Mouse (Mus musculus) embryonic facial prominence, embryonic 12.5 days (tissue): ENCODE measurements at regions not wholly inside any gene's neighbourhood (a gene's known extent, or its start where the extent isn't known, plus 50 kb on each side); places are given as distances from the start of the nearest gene placed in this dataset.

ENCODE experiments used
- ATAC-seq: fragments of 200-750 bp; cut with Nextera tagmentation; 2 replicates; pipeline ENCODE4 v1.8.0; 2017; ENCODE audit not compliant: insufficient number of reproducible peaks, insufficient read depth, low FRiP score, low TSS enrichment
- H3K27ac ChIP-seq: fragments of 300-500 bp; sonication (generic); 2 replicates; pipeline ENCODE4 v1.5.1; 2016; ENCODE audit warnings: mild to moderate bottlenecking
- H3K27me3 ChIP-seq: fragments of 300-500 bp; sonication (generic); 2 replicates; pipeline ENCODE4 v1.6.1; 2016; ENCODE audit warnings: mild to moderate bottlenecking, moderate library complexity
- H3K36me3 ChIP-seq: fragments of 300-500 bp; sonication (generic); 2 replicates; pipeline ENCODE4 v1.6.1; 2016; ENCODE audit warnings: mild to moderate bottlenecking
- H3K4me1 ChIP-seq: fragments of 300-500 bp; sonication (generic); 2 replicates; pipeline ENCODE4 v1.6.1; 2016
- H3K4me2 ChIP-seq: fragments of 300-500 bp; sonication (generic); replicated peaks from 2 replicates; pipeline ENCODE4 v1.6.1; 2016; ENCODE audit warnings: mild to moderate bottlenecking, moderate library complexity
- H3K4me3 ChIP-seq: fragments of 300-500 bp; sonication (generic); 2 replicates; pipeline ENCODE4 v1.5.1; 2016; ENCODE audit warnings: mild to moderate bottlenecking
- H3K9ac ChIP-seq: fragments of 300-500 bp; sonication (generic); 2 replicates; pipeline ENCODE4 v1.6.1; 2016; ENCODE audit warnings: mild to moderate bottlenecking, moderate library complexity
- H3K9me3 ChIP-seq: fragments of 300-500 bp; sonication (generic); 2 replicates; pipeline ENCODE4 v1.6.1; 2016; ENCODE audit warnings: mild to moderate bottlenecking, moderate library complexity
- WGBS: fragments of 180-500 bp; shearing (Covaris S2); methylation state at CpG from one replicate; pipeline ENCODE4 v1.1.7; 2016; 5-methylcytosine and 5-hydroxymethylcytosine counted together

GRCm38 (mm10) chr16:55636667-55637450, 201.8 kb downstream of the Nfkbiz start:
- Histone ChIP-seq H3K36me3 (no peaks in the 10 kb centered on the region), H3K9me3 (no peaks in the 10 kb centered on the region)
- 66% methylated on average over 3 of the region's 3 CpGs for WGBS

GRCm38 (mm10) chr16:55636224-55636623, 202.5 kb downstream of the Nfkbiz start:
- Histone ChIP-seq H3K27ac (no peak overlapping the region), H3K36me3 (no peaks in the 10 kb centered on the region), H3K27me3 (no peaks in the 10 kb centered on the region), H3K4me3 (no peak overlapping the region), H3K4me2 (no peak overlapping the region), H3K4me1 (no peaks in the 10 kb centered on the region), H3K9ac (no peak overlapping the region), H3K9me3 (no peaks in the 10 kb centered on the region)
- no peak for ATAC-seq
- 90% methylated on average over 4 of the region's 4 CpGs for WGBS

More at GRCm38 (mm10) chr16:55636667-55637450, 201.8 kb downstream of the Nfkbiz start:
- no peaks in the 10 kb centered on the region for H3K27me3 ChIP-seq
- H3K9ac ChIP-seq, result no peak overlapping the region
- no peak for ATAC-seq
- no peak overlapping the region for H3K4me3 ChIP-seq
- H3K4me1 ChIP-seq, result no peaks in the 10 kb centered on the region
- no peak overlapping the region for H3K4me2 ChIP-seq
- H3K27ac ChIP-seq, result no peak overlapping the region

- H3K9me3 ChIP-seq, result no peaks in the 10 kb centered on the region
- H3K4me2 ChIP-seq, result no peak overlapping the region
- no peaks in the 10 kb centered on the region for H3K27me3 ChIP-seq
- no peak for ATAC-seq
- no peaks in the 10 kb centered on the region for H3K36me3 ChIP-seq
- no peak overlapping the region for H3K27ac ChIP-seq
- H3K4me3 ChIP-seq, result no peak overlapping the region
- H3K4me1 ChIP-seq, result no peaks in the 10 kb centered on the region
- H3K9ac ChIP-seq, result no peak overlapping the region
- WGBS, result 96% methylated on average over 1 of the region's 1 CpGs
These were observed 204.0 kb downstream of the Nfkbiz start for GRCm38 (mm10) chr16:55634691-55635090.

GRCm38 (mm10) chr16:55632220-55632619, 206.5 kb downstream of the Nfkbiz start:
- Histone ChIP-seq H3K4me1 (no peaks in the 10 kb centered on the region), H3K27ac (no peak overlapping the region), H3K36me3 (no peaks in the 10 kb centered on the region), H3K27me3 (no peaks in the 10 kb centered on the region), H3K9ac (no peak overlapping the region), H3K4me2 (no peak overlapping the region), H3K4me3 (no peak overlapping the region), H3K9me3 (no peaks in the 10 kb centered on the region)
- WGBS, result 77% methylated on average over 3 of the region's 3 CpGs
- no peak for ATAC-seq

GRCm38 (mm10) chr16:55631637-55632036, 207.1 kb downstream of the Nfkbiz start:
- ATAC-seq, result no peak
- Histone ChIP-seq H3K4me3 (no peak overlapping the region), H3K36me3 (no peaks in the 10 kb centered on the region), H3K9me3 (0 out of 2 replicates have a peak, but pooled peaks cover under 1% of the 10 kb centered on the region), H3K27me3 (no peaks in the 10 kb centered on the region), H3K27ac (no peak overlapping the region), H3K4me1 (no peaks in the 10 kb centered on the region), H3K9ac (no peak overlapping the region), H3K4me2 (no peak overlapping the region)
- 68% methylated on average over 2 of the region's 2 CpGs for WGBS

DNA sequence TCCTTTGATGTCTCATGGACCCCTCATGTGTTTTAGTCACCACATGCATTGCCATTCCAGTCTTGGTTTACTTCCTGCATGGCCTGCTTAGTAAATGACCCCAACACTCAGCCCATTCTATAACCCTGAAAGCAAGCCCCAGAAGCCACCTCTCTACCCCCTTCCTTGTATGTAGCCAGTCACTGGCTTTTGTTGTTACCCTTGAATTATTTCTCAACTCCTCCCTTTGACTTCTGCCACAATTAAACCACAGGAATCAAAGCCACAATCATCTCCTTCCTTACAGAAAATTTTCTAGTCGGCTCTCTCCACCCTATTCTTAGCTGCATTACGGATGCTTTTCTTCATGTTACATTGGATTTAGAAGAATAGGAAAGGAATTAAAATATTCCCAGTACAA, 207.7 kb downstream of the Nfkbiz start:
- H3K4me3 ChIP-seq, result no peak overlapping the region
- WGBS, result 88% methylated on average over 2 of the region's 2 CpGs
- no peak overlapping the region for H3K27ac ChIP-seq
- H3K4me2 ChIP-seq, result no peak overlapping the region
- no peaks in the 10 kb centered on the region for H3K36me3 ChIP-seq
- H3K4me1 ChIP-seq, result no peaks in the 10 kb centered on the region
- H3K27me3 ChIP-seq, result no peaks in the 10 kb centered on the region
- no peak overlapping the region for H3K9ac ChIP-seq
- H3K9me3 ChIP-seq, result 0 out of 2 replicates have a peak, but pooled peaks cover 6% of the 10 kb centered on the region
- no peak for ATAC-seq

- Histone ChIP-seq H3K9me3 (0 out of 2 replicates have a peak, but pooled peaks cover 6% of the 10 kb centered on the region), H3K27ac (no peak overlapping the region), H3K36me3 (no peaks in the 10 kb centered on the region), H3K4me1 (no peaks in the 10 kb centered on the region), H3K4me2 (no peak overlapping the region), H3K27me3 (no peaks in the 10 kb centered on the region), H3K9ac (no peak overlapping the region), H3K4me3 (no peak overlapping the region)
- no peak for ATAC-seq
- WGBS, result 80% methylated on average over 1 of the region's 1 CpGs
These were observed 211.2 kb downstream of the Nfkbiz start for GRCm38 (mm10) chr16:55627531-55627930.

DNA sequence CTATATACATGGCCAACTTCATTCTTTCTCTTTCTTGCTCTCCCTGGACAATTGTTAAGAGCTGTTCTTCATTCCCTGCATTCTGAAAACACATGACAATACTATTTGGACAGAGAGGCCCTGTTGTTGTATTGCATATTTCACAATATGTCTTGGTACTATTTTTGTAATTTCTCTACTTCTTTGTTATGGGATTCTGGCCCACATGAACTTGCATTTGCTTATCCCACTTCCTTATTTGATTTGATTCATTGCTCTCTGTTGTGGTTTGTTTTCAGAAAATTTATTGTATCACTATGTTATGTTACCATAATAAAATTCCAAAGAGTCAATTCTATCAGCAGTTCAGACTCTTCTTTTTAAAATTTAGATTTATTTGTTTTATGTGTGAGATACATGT, 215.3 kb downstream of the Nfkbiz start:
- Histone ChIP-seq H3K4me1 (no peaks in the 10 kb centered on the region), H3K9ac (no peak overlapping the region), H3K9me3 (0 out of 2 replicates have a peak, but pooled peaks cover 6% of the 10 kb centered on the region), H3K4me2 (no peak overlapping the region), H3K36me3 (no peaks in the 10 kb centered on the region), H3K4me3 (no peak overlapping the region), H3K27ac (no peak overlapping the region), H3K27me3 (no peaks in the 10 kb centered on the region)
- no peak for ATAC-seq

GRCm38 (mm10) chr16:55619731-55620130, 219.0 kb downstream of the Nfkbiz start:
- Histone ChIP-seq H3K9me3 (no peaks in the 10 kb centered on the region), H3K27ac (no peak overlapping the region), H3K27me3 (no peaks in the 10 kb centered on the region), H3K4me2 (no peak overlapping the region), H3K4me3 (no peak overlapping the region), H3K9ac (no peak overlapping the region), H3K36me3 (no peaks in the 10 kb centered on the region), H3K4me1 (no peaks in the 10 kb centered on the region)
- ATAC-seq, result no peak
- WGBS, result 82% methylated on average over 3 of the region's 3 CpGs

- no peaks in the 10 kb centered on the region for H3K36me3 ChIP-seq
- no peak for ATAC-seq
- WGBS, result 85% methylated on average over 3 of the region's 3 CpGs
These were observed 220.7 kb downstream of the Nfkbiz start for GRCm38 (mm10) chr16:55617958-55618357.

DNA sequence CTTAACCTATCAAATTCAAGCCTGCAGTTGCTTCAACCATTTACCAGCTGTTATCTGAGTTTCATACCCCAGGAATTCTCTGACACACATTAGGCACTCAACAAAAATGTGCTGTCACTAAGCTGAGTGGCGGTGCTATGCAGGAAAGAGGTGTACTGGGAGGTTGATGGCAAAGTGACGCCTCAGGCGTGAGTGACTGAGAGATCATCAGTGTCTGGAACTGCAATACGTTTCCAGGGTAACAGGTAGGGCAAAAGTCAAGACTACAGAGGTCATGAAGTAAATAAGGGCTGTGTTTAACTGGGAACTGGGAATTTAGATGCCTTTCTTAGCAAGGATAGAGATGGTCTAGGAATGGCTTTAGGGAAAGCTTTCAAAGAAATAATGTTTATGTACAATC, 221.2 kb downstream of the Nfkbiz start:
- Histone ChIP-seq H3K9ac (no peak overlapping the region), H3K36me3 (no peaks in the 10 kb centered on the region), H3K27me3 (no peaks in the 10 kb centered on the region), H3K9me3 (no peaks in the 10 kb centered on the region), H3K4me2 (no peak overlapping the region), H3K4me3 (no peak overlapping the region), H3K4me1 (no peaks in the 10 kb centered on the region), H3K27ac (no peak overlapping the region)
- 38% methylated on average over 4 of the region's 4 CpGs for WGBS
- no peak for ATAC-seq

More at GRCm38 (mm10) chr16:55617958-55618357, 220.7 kb downstream of the Nfkbiz start:
- Histone ChIP-seq H3K27ac (no peak overlapping the region), H3K9ac (no peak overlapping the region), H3K4me2 (no peak overlapping the region), H3K27me3 (no peaks in the 10 kb centered on the region), H3K4me3 (no peak overlapping the region), H3K4me1 (no peaks in the 10 kb centered on the region), H3K9me3 (no peaks in the 10 kb centered on the region)

DNA sequence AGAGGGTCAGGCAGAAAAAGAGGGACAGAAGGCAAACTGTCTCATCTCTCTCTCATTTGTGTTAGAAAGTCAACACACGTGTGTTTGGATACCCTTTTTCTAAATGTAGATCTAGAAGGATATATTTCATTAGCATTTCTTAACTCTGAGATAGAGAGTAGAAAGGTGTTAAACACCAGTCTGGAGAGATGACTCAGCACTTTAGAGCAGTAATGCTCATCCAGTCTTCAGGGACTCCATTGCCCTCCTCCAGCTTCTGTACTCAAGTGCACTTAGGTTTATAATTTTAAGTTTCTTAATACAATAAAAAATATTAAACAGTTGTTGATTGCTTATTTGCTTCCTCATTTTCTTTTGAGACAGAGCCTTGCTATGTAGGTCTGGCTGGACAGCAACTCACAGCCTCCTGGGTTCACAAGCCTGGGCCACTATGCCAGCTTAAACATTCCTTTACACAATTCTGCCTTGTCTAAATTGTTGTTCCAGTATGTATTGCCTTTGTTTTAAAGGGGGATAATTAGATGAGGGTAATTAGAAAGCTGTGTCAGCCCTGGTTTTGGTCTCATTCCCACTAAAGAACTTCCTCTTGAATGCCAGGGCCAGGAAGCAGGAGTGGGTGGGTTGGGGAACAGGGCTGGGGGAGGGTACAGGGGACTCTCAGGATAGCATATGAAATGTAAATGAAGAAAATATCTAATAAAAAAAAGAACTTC, 222.1 kb downstream of the Nfkbiz start:
- H3K4me2 ChIP-seq, result no peak overlapping the region
- no peaks in the 10 kb centered on the region for H3K4me1 ChIP-seq
- H3K27ac ChIP-seq, result no peak overlapping the region
- 75% methylated on average over 1 of the region's 1 CpGs for WGBS
- H3K9me3 ChIP-seq, result no peaks in the 10 kb centered on the region
- no peak overlapping the region for H3K4me3 ChIP-seq
- ATAC-seq, result no peak
- H3K9ac ChIP-seq, result no peak overlapping the region
- H3K27me3 ChIP-seq, result no peaks in the 10 kb centered on the region
- no peaks in the 10 kb centered on the region for H3K36me3 ChIP-seq
